Mouse (Mus musculus): ENCODE measurements around the gene Cmtm6.

DNA sequence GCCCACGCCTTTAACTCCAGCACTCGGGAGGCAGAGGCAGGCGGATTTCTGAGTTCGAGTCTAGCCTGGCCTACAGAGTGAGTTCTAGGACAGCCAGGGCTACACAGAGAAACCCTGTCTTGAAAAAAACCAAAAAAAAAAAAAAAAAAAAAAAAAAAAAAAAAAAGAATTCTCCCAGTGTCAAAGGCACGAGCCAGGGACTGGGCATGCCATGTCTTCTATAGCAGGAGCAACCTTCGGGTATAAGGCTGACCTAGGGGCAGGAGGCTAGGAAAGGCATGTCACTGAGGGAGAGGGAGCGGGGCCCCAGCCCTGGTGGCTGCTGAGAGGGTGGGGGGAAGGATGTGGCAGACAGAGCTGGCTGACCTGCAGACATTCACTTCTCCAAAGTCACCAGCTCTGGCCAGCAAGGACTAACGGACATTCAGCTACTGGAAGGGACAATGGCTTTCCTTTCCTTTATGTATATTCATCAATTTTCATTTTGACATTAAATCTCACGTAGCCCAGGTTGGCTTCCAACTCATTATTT is 62.9 kb downstream of the Cmtm6 start:
- TF ChIP-seq TAL1 (IDR thresholded peaks at IDR 0.05; ENCODE audit: low read length) (no peak), GATA1 (IDR thresholded peaks at IDR 0.05; ENCODE audit: low read length) (no peak)

Data from erythroblast, embryonic 14.5 days (primary cell).